Mouse (Mus musculus) brain, embryonic 14.5 days (tissue): Measurements from ENCODE around the gene Pgm5.

Experiments used
- CTCF ChIP-seq: fragments of 200-500 bp; IDR thresholded peaks from 2 replicates; pipeline ENCODE4 v1.5.1; 2012; ENCODE audit warnings: inconsistent platforms, mild to moderate bottlenecking, moderate library complexity, borderline replicate concordance; ENCODE audit not compliant: insufficient read depth, insufficient read length; ENCODE audit errors: extremely low read depth
- POLR2A ChIP-seq: fragments of 200-500 bp; IDR thresholded peaks from 2 replicates; pipeline ENCODE4 v1.6.1; 2012; ENCODE audit warnings: mild to moderate bottlenecking, inconsistent platforms, borderline replicate concordance; ENCODE audit not compliant: poor library complexity, insufficient read depth, insufficient read length, severe bottlenecking; ENCODE audit errors: extremely low read depth

DNA sequence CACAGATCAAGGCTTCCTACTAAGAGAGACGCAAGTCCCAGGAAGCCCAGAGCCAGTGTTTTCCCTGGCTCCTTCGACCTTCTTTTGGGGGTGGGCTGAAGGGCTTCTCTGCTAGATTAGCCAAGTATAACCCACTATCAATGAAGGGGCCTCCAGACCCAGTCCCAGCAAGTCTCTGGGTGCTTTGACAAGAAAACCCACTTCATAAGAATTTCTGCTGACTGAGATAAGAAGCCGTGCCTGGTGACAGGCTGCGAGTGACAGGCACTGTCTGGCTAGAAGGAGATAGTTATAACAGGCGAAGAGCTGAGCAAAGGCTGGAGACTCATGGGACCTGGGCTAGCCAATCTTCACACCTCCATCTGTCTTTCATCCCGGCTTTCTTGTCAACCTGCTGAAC lies 67.3 kb downstream of the Pgm5 start:
- TF ChIP-seq CTCF (no peak), POLR2A (no peak)
